Mouse (Mus musculus): ENCODE data around the gene Hbb-bh1. TPM values are rescaled to one million over a fixed set of nuclear protein-coding genes. Genes with fewer than 3 reads are reported as not detected.
"Not testable (repeated sequence)": the region's sequence is repeated elsewhere in the genome, so short reads cannot be mapped to it uniquely, and the experiment has no call there.

The Hbb-bh1 gene
- polyA plus RNA-seq, 1 experiment from 2014 or later: 2,085 TPM

DNA sequence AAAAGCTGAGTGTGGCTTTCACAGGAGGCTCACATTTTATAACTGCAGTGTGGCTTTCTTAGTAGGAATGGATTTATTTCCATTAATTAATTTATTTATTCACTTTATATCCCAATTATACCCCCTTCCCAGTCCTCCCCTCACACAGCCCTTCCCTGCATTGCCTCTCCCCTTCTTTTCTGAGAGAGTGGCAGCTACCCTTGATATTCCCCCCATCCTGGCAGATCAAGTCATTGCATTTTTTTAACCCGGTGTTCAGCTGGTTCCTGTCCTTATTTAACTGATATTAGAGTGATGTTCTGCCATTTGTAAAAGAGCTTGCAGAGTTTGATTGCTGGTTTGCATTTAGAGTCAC lies 33.2 kb downstream of the Hbb-bh1 start:
- ATAC-seq (ENCODE audit: insufficient read depth, low FRiP score, low TSS enrichment) (no peak), DNase-seq (ENCODE audit: low spot score) (no peak)
- no peak overlapping the region for H3K4me2 ChIP-seq (ENCODE audit: low read depth)
- H3K9ac ChIP-seq (ENCODE audit: low read length): no peak overlapping the region
- 69% methylated on average over 1 of the region's 1 CpGs for WGBS
- no peaks in the 10 kb centered on the region for H3K9me3 ChIP-seq (ENCODE audit: control insufficient read depth, low read length)
- no peaks in the 10 kb centered on the region for H3K27me3 ChIP-seq (ENCODE audit: control insufficient read depth, insufficient read depth, low read length)
- H3K27ac ChIP-seq (ENCODE audit: low read depth, low read length): no peak overlapping the region
- H3K4me3 ChIP-seq (ENCODE audit: low read depth, low read length): no peak overlapping the region
- no peaks in the 10 kb centered on the region for H3K4me1 ChIP-seq (ENCODE audit: control insufficient read depth, insufficient read depth, low read length)
- H3K36me3 ChIP-seq (ENCODE audit: control insufficient read depth, insufficient read depth, low read length): no peaks in the 10 kb centered on the region

DNA sequence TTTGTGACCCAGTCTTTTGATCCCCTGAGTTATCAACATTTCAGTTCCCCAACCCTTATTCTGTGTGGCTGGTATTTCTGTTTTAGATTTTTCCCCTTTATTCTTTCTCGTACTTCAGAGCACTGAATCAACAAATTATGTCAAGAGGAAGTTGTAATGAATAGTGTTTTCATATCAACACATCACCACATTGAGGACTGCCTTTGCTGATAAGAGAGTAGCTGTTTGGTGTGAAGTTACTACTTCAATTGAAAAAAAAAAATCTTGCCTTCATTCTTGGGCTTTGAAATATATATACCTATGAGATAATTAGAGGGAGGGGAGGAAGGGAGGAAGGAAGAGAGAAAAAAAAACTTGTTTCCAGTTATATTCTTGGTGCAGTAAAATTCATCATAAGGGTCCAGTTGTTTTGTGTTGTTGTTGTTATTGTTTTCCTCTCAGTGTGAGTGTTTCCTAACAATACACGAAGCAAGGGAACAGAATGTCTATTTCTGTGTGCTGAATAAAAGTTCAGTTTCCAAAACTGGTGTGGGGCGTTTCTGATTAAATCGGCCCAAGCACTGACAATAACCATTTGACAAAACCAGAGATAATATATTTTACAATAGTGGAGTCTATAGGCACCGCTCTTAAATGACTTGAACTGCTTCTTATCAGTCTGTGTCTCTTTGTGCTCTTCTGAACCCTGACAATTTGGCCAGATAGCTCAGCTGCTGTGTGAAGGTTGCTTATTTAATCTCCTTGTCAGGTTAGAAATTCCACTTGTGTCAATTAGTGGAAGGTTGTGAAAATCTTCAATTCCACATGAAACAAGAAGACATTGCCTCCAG lies 33.8 kb downstream of the Hbb-bh1 start:
- no peaks in the 10 kb centered on the region for H3K27me3 ChIP-seq (ENCODE audit: control insufficient read depth, insufficient read depth, low read length)
- H3K9ac ChIP-seq (ENCODE audit: low read length): no peak overlapping the region
- H3K27ac ChIP-seq (ENCODE audit: low read depth, low read length): no peak overlapping the region
- no peak overlapping the region for H3K4me3 ChIP-seq (ENCODE audit: low read depth, low read length)
- DNase-seq (ENCODE audit: low spot score): no peak
- H3K9me3 ChIP-seq (ENCODE audit: control insufficient read depth, low read length): no peaks in the 10 kb centered on the region
- H3K4me1 ChIP-seq (ENCODE audit: control insufficient read depth, insufficient read depth, low read length): no peaks in the 10 kb centered on the region
- 77% methylated on average over 5 of the region's 5 CpGs for WGBS
- H3K4me2 ChIP-seq (ENCODE audit: low read depth): no peak overlapping the region
- no peak for ATAC-seq (ENCODE audit: insufficient read depth, low FRiP score, low TSS enrichment)
- no peaks in the 10 kb centered on the region for H3K36me3 ChIP-seq (ENCODE audit: control insufficient read depth, insufficient read depth, low read length)

DNA sequence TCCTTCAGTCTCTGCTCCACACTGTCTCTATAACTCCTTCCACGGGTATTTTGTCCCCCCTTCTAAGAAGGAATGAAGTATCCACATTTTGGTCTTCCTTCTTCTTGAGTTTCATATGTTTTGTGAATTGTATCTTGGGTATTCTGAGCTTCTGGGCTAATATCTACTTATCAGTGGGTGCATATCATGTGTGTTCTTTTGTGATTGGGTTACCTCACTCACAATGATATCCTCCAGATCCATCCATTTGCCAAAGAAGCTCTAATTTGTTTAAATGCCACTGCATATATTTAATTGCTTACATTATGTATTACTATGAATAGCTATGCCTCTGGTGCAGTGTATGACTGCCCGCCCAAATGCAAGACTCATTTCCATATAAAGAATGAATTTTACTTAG lies 34.8 kb downstream of the Hbb-bh1 start:
- not testable (repeated sequence) for H3K4me3 ChIP-seq (ENCODE audit: low read depth, low read length); H3K4me1 ChIP-seq (ENCODE audit: control insufficient read depth, insufficient read depth, low read length); H3K27me3 ChIP-seq (ENCODE audit: control insufficient read depth, insufficient read depth, low read length); H3K9ac ChIP-seq (ENCODE audit: low read length); ATAC-seq (ENCODE audit: insufficient read depth, low FRiP score, low TSS enrichment); H3K9me3 ChIP-seq (ENCODE audit: control insufficient read depth, low read length); H3K4me2 ChIP-seq (ENCODE audit: low read depth); H3K27ac ChIP-seq (ENCODE audit: low read depth, low read length); DNase-seq (ENCODE audit: low spot score); H3K36me3 ChIP-seq (ENCODE audit: control insufficient read depth, insufficient read depth, low read length)
- whole genome bisulfite sequencing: 68% methylated on average over 2 of the region's 2 CpGs

DNA sequence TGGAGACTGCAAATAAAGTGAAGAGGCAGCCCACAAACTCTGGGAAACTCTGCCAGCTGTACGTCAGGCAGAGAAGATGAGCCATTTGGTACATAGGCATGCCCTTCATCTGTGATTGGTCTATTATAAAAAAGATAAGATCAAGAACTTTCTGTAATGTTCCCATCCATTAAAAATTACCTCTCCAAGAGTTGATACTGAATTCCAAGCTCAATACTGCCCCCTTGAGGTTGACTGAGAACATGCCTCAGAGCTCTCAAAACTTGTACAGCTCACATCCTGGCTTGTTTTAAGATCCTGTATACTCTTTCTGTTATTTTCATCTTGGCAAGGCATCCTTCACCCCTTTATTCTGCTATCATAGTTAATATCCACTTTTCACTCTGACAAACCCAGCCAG lies 36.1 kb downstream of the Hbb-bh1 start:
- H3K27me3 ChIP-seq (ENCODE audit: control insufficient read depth, insufficient read depth, low read length): no peaks in the 10 kb centered on the region
- H3K9ac ChIP-seq (ENCODE audit: low read length): no peak overlapping the region
- no peak for ATAC-seq (ENCODE audit: insufficient read depth, low FRiP score, low TSS enrichment)
- no peaks in the 10 kb centered on the region for H3K9me3 ChIP-seq (ENCODE audit: control insufficient read depth, low read length)
- H3K36me3 ChIP-seq (ENCODE audit: control insufficient read depth, insufficient read depth, low read length): no peaks in the 10 kb centered on the region
- H3K4me1 ChIP-seq (ENCODE audit: control insufficient read depth, insufficient read depth, low read length): no peaks in the 10 kb centered on the region
- no peak overlapping the region for H3K27ac ChIP-seq (ENCODE audit: low read depth, low read length)
- no peak overlapping the region for H3K4me3 ChIP-seq (ENCODE audit: low read depth, low read length)
- no peak for DNase-seq (ENCODE audit: low spot score)
- 82% methylated on average over 1 of the region's 1 CpGs for WGBS
- no peak overlapping the region for H3K4me2 ChIP-seq (ENCODE audit: low read depth)

DNA sequence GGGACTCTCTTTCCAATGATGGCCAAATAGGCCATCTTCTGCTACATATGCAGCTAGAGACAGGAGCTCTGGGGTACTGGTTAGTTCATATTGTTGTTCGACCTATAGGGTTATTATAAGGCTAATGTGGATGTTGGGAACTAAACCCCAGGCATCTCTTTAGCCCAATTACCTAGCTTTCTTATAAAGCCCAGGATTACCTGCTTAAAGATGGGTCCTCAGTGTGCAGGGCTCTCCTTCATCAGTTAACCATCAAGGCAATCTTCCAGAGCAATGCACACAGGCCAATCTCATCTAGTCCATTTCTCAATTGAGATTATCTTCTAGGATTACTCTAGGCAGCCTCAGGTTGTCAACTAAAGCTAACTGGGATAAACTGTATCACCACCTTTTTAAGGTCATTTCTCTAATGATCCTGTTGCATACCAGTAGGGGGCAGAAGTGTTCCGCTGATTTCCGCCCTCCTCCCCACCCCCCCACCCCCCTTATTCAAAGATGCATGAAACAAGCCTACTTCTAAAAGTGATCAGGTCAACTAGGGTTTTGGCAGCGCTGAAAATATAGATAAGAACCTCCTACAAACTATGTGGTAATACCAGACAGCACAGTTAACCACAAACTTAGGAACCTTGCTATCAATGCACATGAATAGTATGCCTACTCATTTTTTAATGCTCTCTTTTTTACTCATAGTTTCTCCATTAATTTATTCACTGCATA lies 50.1 kb downstream of the Hbb-bh1 start:
- no peak for ATAC-seq (ENCODE audit: insufficient read depth, low FRiP score, low TSS enrichment)
- WGBS: 29% methylated on average over 4 of the region's 4 CpGs

DNA sequence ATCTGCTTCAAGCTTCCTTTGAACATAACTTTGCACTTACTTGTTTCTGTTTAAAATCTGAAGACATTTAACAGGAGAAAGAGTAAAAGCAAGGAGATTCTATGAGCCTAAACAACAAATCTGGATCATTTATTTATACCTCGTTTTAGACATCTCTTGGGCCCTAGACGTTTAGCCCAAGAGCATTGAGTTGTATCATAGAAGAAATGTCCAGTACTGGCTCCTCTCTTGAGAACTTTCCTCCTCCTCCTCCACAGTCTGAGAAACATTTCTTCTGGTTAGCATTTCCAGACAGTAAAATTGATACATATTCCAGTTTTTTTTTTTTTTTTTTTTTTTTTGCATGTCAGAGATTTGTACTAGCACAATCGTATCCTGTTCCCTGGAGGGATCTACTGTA lies 51.2 kb downstream of the Hbb-bh1 start, which contains the start of gene Olfr67:
Gene Olfr67, minus strand, starts transcription at position 101 of the 400 bp plus-strand sequence.
- H3K4me2 ChIP-seq (ENCODE audit: low read depth): no peak within 1 kb of the TSS
- no peaks in the 10 kb centered on the region for H3K9me3 ChIP-seq (ENCODE audit: control insufficient read depth, low read length)
- H3K9ac ChIP-seq (ENCODE audit: low read length): no peak within 1 kb of the TSS
- DNase-seq (ENCODE audit: low spot score) (no peak), ATAC-seq (ENCODE audit: insufficient read depth, low FRiP score, low TSS enrichment) (no peak)
- H3K4me1 ChIP-seq (ENCODE audit: control insufficient read depth, insufficient read depth, low read length): no peaks in the 10 kb centered on the region
- no peak within 1 kb of the TSS for H3K27ac ChIP-seq (ENCODE audit: low read depth, low read length)
- H3K27me3 ChIP-seq (ENCODE audit: control insufficient read depth, insufficient read depth, low read length): no peaks in the 10 kb centered on the region
- no peaks in the 10 kb centered on the region for H3K36me3 ChIP-seq (ENCODE audit: control insufficient read depth, insufficient read depth, low read length)
- H3K4me3 ChIP-seq (ENCODE audit: low read depth, low read length): no peak within 1 kb of the TSS
- WGBS: 83% methylated on average over 3 of the region's 3 CpGs

More for the DNA sequence above, 50.1 kb downstream of the Hbb-bh1 start:
- Histone ChIP-seq H3K9ac (ENCODE audit: low read length) (no peak overlapping the region), H3K27ac (ENCODE audit: low read depth, low read length) (no peak overlapping the region), H3K4me3 (ENCODE audit: low read depth, low read length) (no peak overlapping the region), H3K4me1 (ENCODE audit: control insufficient read depth, insufficient read depth, low read length) (no peaks in the 10 kb centered on the region), H3K36me3 (ENCODE audit: control insufficient read depth, insufficient read depth, low read length) (no peaks in the 10 kb centered on the region), H3K4me2 (ENCODE audit: low read depth) (no peak overlapping the region), H3K9me3 (ENCODE audit: control insufficient read depth, low read length) (no peaks in the 10 kb centered on the region), H3K27me3 (ENCODE audit: control insufficient read depth, insufficient read depth, low read length) (no peaks in the 10 kb centered on the region)
- no peak for DNase-seq (ENCODE audit: low spot score)

Other genes with a start within 250 kb of the Hbb-bh1 start
- gene Olfr619, start 242.6 kb downstream of the Hbb-bh1 start, polyA plus RNA-seq (2014; fragmentation: Nextera tagmentation; extraction: Ambion mirVana): not detected in 2 replicates
- gene Olfr620, start 230.6 kb downstream of the Hbb-bh1 start, polyA plus RNA-seq (2014; fragmentation: Nextera tagmentation; extraction: Ambion mirVana): not detected in 2 replicates
- gene Olfr622, start 200.5 kb downstream of the Hbb-bh1 start, polyA plus RNA-seq (2014; fragmentation: Nextera tagmentation; extraction: Ambion mirVana): not detected in 2 replicates
- not detected in 2 replicates for gene Olfr623, start 179.5 kb downstream of the Hbb-bh1 start, polyA plus RNA-seq (2014; fragmentation: Nextera tagmentation; extraction: Ambion mirVana)
- 0.04 TPM in 2 replicates for gene Olfr624, start 172.0 kb downstream of the Hbb-bh1 start, polyA plus RNA-seq (2014; fragmentation: Nextera tagmentation; extraction: Ambion mirVana)
- gene Olfr625-ps1, start 160.4 kb downstream of the Hbb-bh1 start, polyA plus RNA-seq (2014; fragmentation: Nextera tagmentation; extraction: Ambion mirVana): not detected in 2 replicates
- not detected in 2 replicates for gene Olfr243, start 128.5 kb downstream of the Hbb-bh1 start, polyA plus RNA-seq (2014; fragmentation: Nextera tagmentation; extraction: Ambion mirVana)
- not detected in 2 replicates for gene Olfr628, start 112.8 kb downstream of the Hbb-bh1 start, polyA plus RNA-seq (2014; fragmentation: Nextera tagmentation; extraction: Ambion mirVana)
- gene Olfr629, start 98.2 kb downstream of the Hbb-bh1 start, polyA plus RNA-seq (2014; fragmentation: Nextera tagmentation; extraction: Ambion mirVana): not detected in 2 replicates
- gene Olfr630, start 85.8 kb downstream of the Hbb-bh1 start, polyA plus RNA-seq (2014; fragmentation: Nextera tagmentation; extraction: Ambion mirVana): not detected in 2 replicates
- not detected in 2 replicates for gene Olfr69, start 71.6 kb downstream of the Hbb-bh1 start, polyA plus RNA-seq (2014; fragmentation: Nextera tagmentation; extraction: Ambion mirVana)
- not detected in 2 replicates for gene Olfr68, start 63.5 kb downstream of the Hbb-bh1 start, polyA plus RNA-seq (2014; fragmentation: Nextera tagmentation; extraction: Ambion mirVana)
- not detected in 2 replicates for gene Olfr67, start 51.3 kb downstream of the Hbb-bh1 start, polyA plus RNA-seq (2014; fragmentation: Nextera tagmentation; extraction: Ambion mirVana)
- 601 and 630 TPM in 2 replicates for gene Hbb-bt, start 29.2 kb downstream of the Hbb-bh1 start, polyA plus RNA-seq (2014; fragmentation: Nextera tagmentation; extraction: Ambion mirVana)
- 191 and 252 TPM in 2 replicates for gene Hbb-bs, start 15.1 kb downstream of the Hbb-bh1 start, polyA plus RNA-seq (2014; fragmentation: Nextera tagmentation; extraction: Ambion mirVana)
- gene Hbb-bh2, start 2.6 kb downstream of the Hbb-bh1 start, polyA plus RNA-seq (2014; fragmentation: Nextera tagmentation; extraction: Ambion mirVana): not detected in 2 replicates
- 8,929 and 9,080 TPM in 2 replicates for gene Hbb-y, start 10.1 kb upstream of the Hbb-bh1 start, polyA plus RNA-seq (2014; fragmentation: Nextera tagmentation; extraction: Ambion mirVana)
- gene Olfr66, start 43.1 kb upstream of the Hbb-bh1 start, polyA plus RNA-seq (2014; fragmentation: Nextera tagmentation; extraction: Ambion mirVana): not detected in 2 replicates
- gene Olfr64, start 51.3 kb upstream of the Hbb-bh1 start, polyA plus RNA-seq (2014; fragmentation: Nextera tagmentation; extraction: Ambion mirVana): not detected in 2 replicates
- gene Olfr65, start 60.3 kb upstream of the Hbb-bh1 start, polyA plus RNA-seq (2014; fragmentation: Nextera tagmentation; extraction: Ambion mirVana): not detected in 2 replicates
- not detected in 2 replicates for gene Olfr631, start 85.7 kb upstream of the Hbb-bh1 start, polyA plus RNA-seq (2014; fragmentation: Nextera tagmentation; extraction: Ambion mirVana)
- not detected in 2 replicates for gene Olfr632, start 91.2 kb upstream of the Hbb-bh1 start, polyA plus RNA-seq (2014; fragmentation: Nextera tagmentation; extraction: Ambion mirVana)
- gene Olfr633, start 101.3 kb upstream of the Hbb-bh1 start, polyA plus RNA-seq (2014; fragmentation: Nextera tagmentation; extraction: Ambion mirVana): not detected in 2 replicates
- not detected in 2 replicates for gene Olfr635, start 128.0 kb upstream of the Hbb-bh1 start, polyA plus RNA-seq (2014; fragmentation: Nextera tagmentation; extraction: Ambion mirVana)
- not detected in 2 replicates for gene Olfr638, start 155.6 kb upstream of the Hbb-bh1 start, polyA plus RNA-seq (2014; fragmentation: Nextera tagmentation; extraction: Ambion mirVana)
- not detected in 2 replicates for gene Olfr639, start 174.1 kb upstream of the Hbb-bh1 start, polyA plus RNA-seq (2014; fragmentation: Nextera tagmentation; extraction: Ambion mirVana)
- gene Olfr640, start 182.4 kb upstream of the Hbb-bh1 start, polyA plus RNA-seq (2014; fragmentation: Nextera tagmentation; extraction: Ambion mirVana): not detected in 2 replicates
- not detected in 2 replicates for gene Olfr641, start 192.3 kb upstream of the Hbb-bh1 start, polyA plus RNA-seq (2014; fragmentation: Nextera tagmentation; extraction: Ambion mirVana)
- not detected in 2 replicates for gene Olfr642, start 209.5 kb upstream of the Hbb-bh1 start, polyA plus RNA-seq (2014; fragmentation: Nextera tagmentation; extraction: Ambion mirVana)
- not detected in 2 replicates for gene 4930516K23Rik, start 218.3 kb upstream of the Hbb-bh1 start, polyA plus RNA-seq (2014; fragmentation: Nextera tagmentation; extraction: Ambion mirVana)
- not detected in 2 replicates for gene Olfr644, start 228.7 kb upstream of the Hbb-bh1 start, polyA plus RNA-seq (2014; fragmentation: Nextera tagmentation; extraction: Ambion mirVana)
- not detected in 2 replicates for gene Olfr645, start 242.3 kb upstream of the Hbb-bh1 start, polyA plus RNA-seq (2014; fragmentation: Nextera tagmentation; extraction: Ambion mirVana)

All from neural tube, embryonic 11.5 days (tissue).